In the genomic region with DNA sequence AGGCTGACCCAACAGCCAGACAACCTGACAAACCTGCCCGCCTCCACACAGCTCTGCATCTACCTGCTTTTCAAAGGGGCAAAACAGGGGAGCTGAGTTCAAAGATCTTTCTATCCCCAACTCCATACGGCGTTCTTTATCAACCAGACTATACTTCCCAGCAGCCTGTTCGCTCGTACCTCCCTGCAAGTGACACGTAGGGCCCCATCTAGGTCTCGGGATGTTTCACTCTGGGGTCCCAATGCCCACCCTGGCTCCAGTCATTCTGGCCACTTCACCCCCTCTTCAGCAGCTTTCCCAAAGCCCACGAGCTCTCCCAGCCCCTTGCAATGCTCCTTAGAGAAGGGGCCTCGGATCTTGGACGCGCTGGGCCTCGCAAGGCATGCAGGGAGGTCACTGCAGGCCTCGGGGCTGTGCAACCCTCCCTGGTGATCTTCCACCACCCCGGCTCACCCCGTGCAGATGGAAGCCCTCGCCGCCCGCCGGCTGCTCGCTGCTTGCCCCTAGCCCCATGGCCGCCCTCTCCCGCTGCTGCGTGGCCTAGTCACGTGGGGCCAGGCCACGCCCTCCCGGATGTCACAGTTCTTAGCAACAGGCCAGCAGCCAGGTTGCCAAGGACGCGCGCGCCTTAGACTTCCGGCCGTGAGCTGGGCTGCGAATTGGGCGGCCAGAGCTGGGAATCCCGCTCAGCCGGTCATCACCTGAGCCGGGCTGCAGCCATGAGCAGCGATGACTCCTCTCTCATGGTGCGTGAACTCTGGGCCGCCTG, we compare ENCODE assay signal across 7 mouse cellular contexts. TPM values are rescaled to one million over a fixed set of nuclear protein-coding genes. Genes with fewer than 3 reads are reported as not detected.
A peak's percentile ranks its signal among the peaks of the same experiment; 100 is the strongest.
DNase-seq lines count a peak whose midpoint lies in the region; ATAC-seq lines count a peak whose summit lies in the region.

A gene (minus strand): TSS at position 561 of the 769 bp plus-strand sequence.
A gene (plus strand): TSS at position 602 of the 769 bp plus-strand sequence.

- peak within 1 kb of the TSS; percentile 85 for H3K4me3 ChIP-seq in embryonic facial prominence, embryonic 12.5 days
- H3K4me3 ChIP-seq in limb, embryonic 11.5 days (ENCODE audit: low read depth, low read length) = peak within 1 kb of the TSS; percentile 74
- H3K4me3 ChIP-seq in midbrain, embryonic 14.5 days (replicated peaks; ENCODE audit: low read depth, low read length) = peak within 1 kb of the TSS; percentile 73

- no peaks in the 10 kb centered on the region for H3K9me3 ChIP-seq in embryonic facial prominence, embryonic 12.5 days
- no peaks in the 10 kb centered on the region for H3K9me3 ChIP-seq in limb, embryonic 11.5 days (ENCODE audit: control insufficient read depth, low read length)
- no peaks in the 10 kb centered on the region for H3K9me3 ChIP-seq in midbrain, embryonic 14.5 days (ENCODE audit: control insufficient read depth, low read length)

- peak within 1 kb of the TSS; percentile 88 for H3K9ac ChIP-seq in embryonic facial prominence, embryonic 12.5 days
- peak within 1 kb of the TSS; percentile 84 for H3K9ac ChIP-seq in limb, embryonic 11.5 days (ENCODE audit: low read length)
- H3K9ac ChIP-seq in midbrain, embryonic 14.5 days (replicated peaks; ENCODE audit: low read length) = peak within 1 kb of the TSS; percentile 88

- peak; percentile 87 for ATAC-seq in embryonic facial prominence, embryonic 12.5 days (ENCODE audit: insufficient number of reproducible peaks, insufficient read depth, low FRiP score, low TSS enrichment)
- peak; percentile 90 for ATAC-seq in limb, embryonic 11.5 days (ENCODE audit: insufficient number of reproducible peaks, low FRiP score, low TSS enrichment, low read depth)
- peak; percentile 96 for ATAC-seq in midbrain, embryonic 14.5 days (ENCODE audit: low FRiP score, low TSS enrichment)

- H3K27me3 ChIP-seq in embryonic facial prominence, embryonic 12.5 days = no peaks in the 10 kb centered on the region
- H3K27me3 ChIP-seq in limb, embryonic 11.5 days (ENCODE audit: control insufficient read depth, insufficient read depth, low read length) = no peaks in the 10 kb centered on the region
- H3K27me3 ChIP-seq in midbrain, embryonic 14.5 days (ENCODE audit: control insufficient read depth, insufficient read depth, low read length) = no peaks in the 10 kb centered on the region

- peaks cover 7% of the 10 kb centered on the region; the same call in 1 of the 2 replicates for H3K36me3 ChIP-seq in embryonic facial prominence, embryonic 12.5 days
- H3K36me3 ChIP-seq in limb, embryonic 11.5 days (ENCODE audit: control insufficient read depth, insufficient read depth, low read length) = no peaks in the 10 kb centered on the region
- peaks cover 4% of the 10 kb centered on the region; the same call in 1 of the 2 replicates for H3K36me3 ChIP-seq in midbrain, embryonic 14.5 days (ENCODE audit: control insufficient read depth, insufficient read depth, low read length)

- H3K4me2 ChIP-seq in embryonic facial prominence, embryonic 12.5 days (replicated peaks) = peak within 1 kb of the TSS; percentile 70
- H3K4me2 ChIP-seq in limb, embryonic 11.5 days (ENCODE audit: low read depth, severe bottlenecking) = peak within 1 kb of the TSS; percentile 91
- peak within 1 kb of the TSS; percentile 85 for H3K4me2 ChIP-seq in midbrain, embryonic 14.5 days (ENCODE audit: low read length)

- 1% methylated on average over 39 of the region's 40 CpGs for WGBS in embryonic facial prominence, embryonic 12.5 days
- WGBS in limb, embryonic 11.5 days = 4% methylated on average over 40 of the region's 40 CpGs
- 4% methylated on average over 40 of the region's 40 CpGs for WGBS in midbrain, embryonic 14.5 days

- peaks cover 22% of the 10 kb centered on the region for H3K4me1 ChIP-seq in embryonic facial prominence, embryonic 12.5 days
- H3K4me1 ChIP-seq in limb, embryonic 11.5 days (ENCODE audit: control insufficient read depth, insufficient read depth, low read length) = peaks cover 13% of the 10 kb centered on the region; the same call in 1 of the 2 replicates
- peaks cover 9% of the 10 kb centered on the region for H3K4me1 ChIP-seq in midbrain, embryonic 14.5 days (ENCODE audit: control insufficient read depth, insufficient read depth, low read length)

- peak within 1 kb of the TSS; percentile 73 for H3K27ac ChIP-seq in embryonic facial prominence, embryonic 12.5 days
- H3K27ac ChIP-seq in limb, embryonic 11.5 days (replicated peaks; ENCODE audit: low read depth, low read length) = 0 out of 2 replicates have a peak within 1 kb of the TSS, but pooled peaks have one; percentile 36
- peak within 1 kb of the TSS; percentile 72; the same call in 1 of the 2 replicates for H3K27ac ChIP-seq in midbrain, embryonic 14.5 days (replicated peaks; ENCODE audit: low read depth, low read length)

- peak; percentile 96 for DNase-seq in adrenal gland, postnatal 25 days
- DNase-seq in heart, adult 11 months = peak; percentile 99
- peak; percentile 98 for DNase-seq in kidney, adult 18-20 months
- DNase-seq in limb, embryonic 11.5 days (ENCODE audit: low spot score) = peak; percentile 97
- DNase-seq in midbrain, embryonic 14.5 days = peak; percentile 97
- DNase-seq in spleen, adult 18-20 months = peak; percentile 85 to 94

RNA-seq across cellular contexts. Expression of the first gene that starts in this region (rescaled TPM):
- total RNA-seq in adrenal gland, postnatal 25 days (2021) = 16.5 and 33.1 TPM in 2 replicates
- 27.0 and 28.8 TPM in 2 replicates for polyA plus RNA-seq in embryonic facial prominence, embryonic 12.5 days (2016; fragmentation: Nextera tagmentation; extraction: Ambion mirVana)
- polyA plus RNA-seq in limb, embryonic 11.5 days (2014; fragmentation: Nextera tagmentation; extraction: Ambion mirVana) = 23.3 and 23.8 TPM in 2 replicates
- 25.2 and 31.7 TPM in 2 replicates for polyA plus RNA-seq in midbrain, embryonic 14.5 days (2014; fragmentation: Nextera tagmentation; extraction: Ambion mirVana)

RNA-seq across cellular contexts. Expression of the second gene that starts in this region (rescaled TPM):
- 0.15 TPM in 1 of 2 replicates, not detected in the other for total RNA-seq in adrenal gland, postnatal 25 days (2021)
- polyA plus RNA-seq in embryonic facial prominence, embryonic 12.5 days (2016; fragmentation: Nextera tagmentation; extraction: Ambion mirVana) = 0.23 and 0.37 TPM in 2 replicates
- 0.35 and 0.68 TPM in 2 replicates for polyA plus RNA-seq in limb, embryonic 11.5 days (2014; fragmentation: Nextera tagmentation; extraction: Ambion mirVana)
- 0.45 and 0.49 TPM in 2 replicates for polyA plus RNA-seq in midbrain, embryonic 14.5 days (2014; fragmentation: Nextera tagmentation; extraction: Ambion mirVana)

Comparison
In these comparisons a context has a peak if more than half of its experiments do, and no peak if none do; other contexts are left out.
1. Peak in every context shown above with its lines: DNase-seq, ATAC-seq, H3K4me3 ChIP-seq and H3K27ac ChIP-seq.